Mouse (Mus musculus) gastrocnemius, adult 18-20 months (tissue): ENCODE data around the gene Megf9. TPM values are rescaled to one million over a fixed set of nuclear protein-coding genes. Genes with fewer than 3 reads are reported as not detected.

Experiments
- DNase-seq: peaks from one replicate; pipeline ENCODE4 v3.0.0; 2021; ENCODE audit warnings: low spot score
- long read RNA-seq, 2 experiments: library from polyadenylated mRNA; stranded (forward); transcript quantifications; one replicate each; pipeline ENCODE4 v2.0.0; 2021
- total RNA-seq, 2 experiments: library from RNA; stranded (reverse); gene quantifications; 2 replicates each; pipeline ENCODE4 v1.2.3; 2021

The Megf9 gene
- total RNA-seq: 1 to 10 TPM; 2.3 to 3.6 TPM
- long read RNA-seq, experiment 1: 0 reads
- long read RNA-seq, experiment 2, full-length matches to known transcripts: 1 of 2 reads
- long read RNA-seq, experiment 2, partial matches to known transcripts: 0 of 2 reads
- long read RNA-seq, experiment 2, other reads (novel, unspliced or antisense): 1 of 2 reads

DNA sequence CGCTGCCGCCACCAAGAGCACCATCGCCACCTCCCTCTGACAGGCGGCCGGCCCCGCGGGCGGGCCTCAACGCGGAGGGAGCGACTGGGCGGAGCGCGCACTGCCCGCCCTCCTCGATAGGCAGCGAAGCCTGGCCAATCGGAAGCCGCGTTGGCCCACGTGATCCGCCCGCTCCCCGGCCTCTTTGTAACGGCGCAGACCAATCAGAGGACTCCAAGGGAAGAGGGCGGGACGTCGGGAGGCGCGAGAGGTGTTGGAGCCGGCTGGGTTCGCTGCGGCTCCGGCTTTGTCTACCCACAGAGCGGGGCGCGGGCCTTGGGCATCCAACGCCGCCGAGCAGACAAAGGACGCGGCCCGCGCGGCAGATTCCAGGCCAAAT, at the start of gene Megf9:
TSS of gene Megf9 (minus strand) at position 105 of the 379 bp plus-strand sequence.
- DNase-seq: peak; percentile 98

DNA sequence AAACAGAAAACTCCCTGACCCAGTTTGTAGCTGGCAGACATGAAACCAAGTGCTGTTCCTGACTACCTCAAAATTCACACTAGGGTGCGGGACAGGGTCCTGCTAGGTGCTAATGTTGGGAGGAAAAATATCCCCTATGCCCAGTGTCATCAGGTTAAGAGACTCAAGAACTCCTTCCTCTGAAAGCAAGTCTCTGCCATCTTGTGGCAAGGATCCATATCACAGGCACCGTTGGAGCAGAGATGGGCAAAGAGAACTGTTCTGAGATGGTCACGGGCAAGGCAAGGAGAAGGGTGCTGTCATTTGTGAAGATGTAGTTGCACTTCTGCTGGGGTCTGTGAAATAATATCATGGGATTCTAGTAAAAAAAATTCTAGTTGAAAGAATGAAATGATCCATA, 44.9 kb upstream of the Megf9 start:
- DNase-seq: peak; percentile 3

DNA sequence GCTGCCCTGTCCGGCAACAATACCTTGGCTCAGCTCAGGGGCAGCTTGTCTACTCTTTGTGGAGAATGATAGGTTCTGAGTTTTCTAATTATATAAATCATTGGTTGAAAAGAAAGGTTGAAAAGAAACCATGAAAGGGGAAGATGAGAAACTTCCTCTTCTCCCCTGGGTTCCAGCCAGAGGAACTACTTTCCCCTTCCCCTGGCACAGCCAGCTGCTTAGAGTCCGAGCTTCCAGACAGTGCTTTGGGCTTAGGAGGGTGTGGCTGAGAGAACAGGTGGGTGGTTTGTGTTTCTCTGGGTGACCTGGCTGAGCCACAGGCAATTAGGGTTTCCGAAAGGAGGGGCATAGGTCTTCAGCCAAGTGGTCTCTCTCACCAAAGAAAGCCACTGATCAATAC, 43.5 kb upstream of the Megf9 start:
- no peak for DNase-seq

DNA sequence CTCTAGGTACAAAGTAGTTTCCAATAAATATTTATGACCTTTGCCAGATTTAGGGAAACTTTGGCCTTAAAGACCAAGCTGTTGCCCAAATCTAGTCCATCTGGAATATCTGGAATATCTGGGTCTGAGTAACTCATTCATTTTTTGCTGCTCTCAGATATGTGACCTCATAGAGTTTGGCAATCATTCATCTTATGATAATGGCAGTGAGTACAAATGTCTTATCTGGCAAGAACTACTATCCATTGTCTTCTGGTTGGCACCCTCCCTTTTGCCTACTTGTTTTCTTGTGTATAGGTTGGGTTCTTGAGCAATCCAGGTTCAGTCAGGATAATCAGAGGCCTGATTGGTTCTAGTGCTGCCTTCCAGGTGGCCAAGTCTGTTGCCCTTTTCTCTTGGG, 41.3 kb upstream of the Megf9 start:
- no peak for DNase-seq

DNA sequence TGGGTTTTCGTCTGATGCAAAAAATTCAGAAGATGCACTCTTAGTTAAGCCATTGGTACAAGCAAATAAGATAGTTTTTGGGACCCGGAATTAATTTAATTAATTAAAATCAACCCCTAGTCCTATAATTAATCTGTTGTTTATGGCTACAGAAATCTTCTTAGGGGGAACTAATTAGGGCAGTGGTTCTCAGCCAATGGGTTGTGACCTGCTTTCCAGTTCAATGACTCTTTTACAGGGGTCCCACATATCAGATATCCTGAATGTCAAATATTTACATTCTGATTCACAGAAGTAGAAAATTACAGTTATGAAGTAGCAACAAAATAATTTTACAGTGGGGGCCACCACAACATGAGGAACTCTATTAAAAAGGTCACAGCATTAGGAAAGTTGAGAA, 39.1 kb upstream of the Megf9 start:
- no peak for DNase-seq

- no peak for DNase-seq
Observed at GRCm38 (mm10) chr4:70553888-70554287, 19.1 kb upstream of the Megf9 start.

DNA sequence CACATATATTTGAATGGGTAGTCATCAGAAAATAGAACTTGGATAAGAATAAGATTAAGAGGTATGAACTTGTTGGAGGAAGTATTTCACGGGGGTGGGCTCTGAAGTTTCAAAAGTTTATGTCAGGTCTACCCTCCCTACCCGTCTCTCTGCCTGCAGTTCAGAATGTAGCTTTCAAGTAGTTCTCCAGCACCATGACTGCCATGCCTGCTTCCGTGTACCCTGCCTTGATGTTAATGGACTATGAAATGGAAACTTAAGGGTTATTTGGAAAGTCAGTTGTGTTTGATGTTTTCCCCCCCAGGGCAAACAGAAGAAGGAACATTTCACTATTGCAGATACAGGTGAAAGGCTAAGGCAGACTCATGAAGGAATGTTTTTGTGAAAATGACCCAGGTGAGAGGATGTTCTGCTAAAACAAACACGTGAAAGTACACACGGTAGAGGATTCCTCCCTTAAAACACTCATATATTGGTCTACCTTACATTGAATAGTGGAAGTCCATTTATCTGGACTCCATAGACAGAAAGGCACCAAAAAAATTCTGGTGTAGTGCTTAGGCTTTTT, 18.5 kb upstream of the Megf9 start:
- DNase-seq: no peak

- no peak for DNase-seq
Observed at GRCm38 (mm10) chr4:70552120-70552519, 17.3 kb upstream of the Megf9 start.

DNA sequence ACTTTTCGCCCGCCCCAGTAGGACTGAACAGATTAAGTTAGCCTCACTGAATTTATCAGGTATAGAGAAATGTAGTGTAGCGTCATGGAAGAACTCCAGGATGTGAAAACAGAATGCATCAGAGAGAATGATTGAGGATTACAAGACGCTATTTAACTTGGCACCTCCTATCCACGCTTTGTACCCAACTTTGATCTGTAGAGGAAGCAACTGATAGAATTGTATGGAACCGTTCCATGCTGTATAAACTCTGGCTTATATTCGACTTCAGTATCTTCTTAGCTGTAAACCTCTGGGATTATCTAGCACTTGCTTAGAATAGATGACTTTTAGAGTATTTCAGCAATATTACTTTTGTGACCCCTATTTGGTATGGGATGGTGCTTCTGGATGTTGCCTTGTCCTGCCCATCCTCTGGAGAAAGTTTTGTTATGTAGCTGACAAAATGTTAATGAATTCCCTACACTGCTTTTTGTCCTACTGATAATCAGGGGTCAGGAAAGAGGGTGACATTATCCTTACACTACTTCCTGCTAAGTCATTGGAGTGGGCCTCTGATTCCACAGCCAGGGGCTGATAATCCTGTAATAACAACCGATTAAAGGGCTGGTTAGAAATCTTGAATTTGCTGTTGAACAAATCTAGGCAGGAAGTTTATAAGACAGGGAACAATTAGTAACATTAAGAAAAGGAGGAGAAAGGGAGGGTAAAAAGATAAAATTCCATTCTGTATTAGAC, 12.8 kb upstream of the Megf9 start:
- DNase-seq: no peak

- DNase-seq: no peak
Observed at GRCm38 (mm10) chr4:70545869-70546542, 11.2 kb upstream of the Megf9 start.

GRCm38 (mm10) chr4:70544390-70544789, 9.6 kb upstream of the Megf9 start:
- no peak for DNase-seq

DNA sequence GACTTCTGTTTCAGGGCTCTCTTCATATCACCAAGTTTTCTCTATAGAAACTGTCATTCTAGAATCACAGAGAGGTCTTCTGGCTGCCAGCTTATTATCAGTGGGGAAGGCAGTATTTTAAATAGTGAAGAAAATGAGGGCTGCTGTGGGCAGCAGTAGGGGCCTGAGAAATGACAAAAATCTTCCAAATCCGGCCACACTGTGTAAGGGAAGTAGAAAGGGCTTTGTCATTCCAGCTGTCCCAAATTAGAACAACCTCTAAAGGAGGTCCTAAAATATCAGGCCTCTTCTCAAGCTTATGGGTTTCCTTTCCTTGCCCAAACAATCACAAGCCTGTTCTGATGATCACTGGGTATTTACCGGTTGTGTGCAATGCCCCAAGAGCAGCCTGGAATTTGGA, 7.6 kb upstream of the Megf9 start:
- no peak for DNase-seq

DNA sequence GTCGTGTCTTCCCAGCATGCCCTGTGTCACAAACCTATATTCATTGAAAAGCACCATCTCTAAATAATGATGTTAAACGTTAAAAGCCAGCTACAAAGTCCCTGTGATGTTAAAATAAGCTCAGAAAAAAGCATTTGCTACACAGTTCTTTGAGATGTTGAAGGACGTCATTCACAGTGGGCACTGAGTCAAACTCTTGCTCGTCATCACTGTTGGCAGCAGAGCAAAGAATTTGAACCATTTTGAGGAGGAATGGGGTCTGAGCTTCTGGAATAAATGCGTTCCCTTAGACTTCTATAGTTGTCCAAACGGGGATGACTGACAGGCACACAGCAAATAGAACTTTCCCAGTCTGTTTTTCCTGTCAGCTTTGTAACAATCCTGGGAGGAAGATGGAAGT, 5.9 kb upstream of the Megf9 start:
- no peak for DNase-seq

GRCm38 (mm10) chr4:70536661-70537580, 2.1 kb upstream of the Megf9 start:
- no peak for DNase-seq

- peak; percentile 62 for DNase-seq
Observed at GRCm38 (mm10) chr4:70535711-70536311, 1.0 kb upstream of the Megf9 start.

GRCm38 (mm10) chr4:70535289-70535688, 494 bp upstream of the Megf9 start:
- no peak for DNase-seq

DNA sequence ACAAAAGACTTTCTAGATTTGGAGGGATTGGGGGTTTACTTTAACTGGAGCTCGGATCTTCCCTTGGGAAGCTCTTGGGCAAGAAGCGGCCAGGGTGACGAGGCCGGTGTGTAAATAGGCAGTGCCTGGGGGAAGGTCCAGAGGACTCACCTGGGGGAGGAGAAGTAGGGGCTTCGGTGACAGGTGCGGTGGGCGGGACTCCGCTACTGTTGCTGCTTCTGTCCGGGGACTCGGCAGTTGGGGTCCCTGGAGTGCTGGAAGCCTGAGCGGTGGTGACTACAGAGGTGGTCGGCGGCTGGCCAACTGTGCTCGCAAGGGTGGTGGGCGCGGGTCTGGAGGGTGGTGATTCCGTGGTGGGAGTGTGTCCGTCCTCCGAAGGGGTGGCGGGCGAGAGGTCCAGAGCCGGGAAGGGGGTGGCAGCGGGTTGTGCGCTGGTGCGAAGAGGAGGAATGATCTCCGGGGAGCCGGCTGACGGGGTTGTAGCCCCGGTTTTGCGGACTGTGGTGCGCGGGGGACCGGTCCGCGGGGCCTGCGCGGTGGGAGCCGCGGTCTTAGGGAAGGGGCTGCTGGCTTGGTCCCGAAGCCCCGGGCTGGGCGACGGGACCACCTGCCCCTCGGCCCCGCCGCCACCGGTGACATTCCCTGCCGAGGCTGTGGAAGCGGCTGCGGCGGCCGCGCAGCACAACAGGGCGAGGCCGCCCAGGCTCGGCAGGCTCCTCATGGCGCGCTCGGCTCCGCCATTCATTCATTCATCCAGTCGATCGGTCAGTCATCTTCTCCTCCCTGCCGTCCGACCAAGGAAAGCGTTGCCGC, 511 bp downstream of the Megf9 start:
- DNase-seq: peak; percentile 21

DNA sequence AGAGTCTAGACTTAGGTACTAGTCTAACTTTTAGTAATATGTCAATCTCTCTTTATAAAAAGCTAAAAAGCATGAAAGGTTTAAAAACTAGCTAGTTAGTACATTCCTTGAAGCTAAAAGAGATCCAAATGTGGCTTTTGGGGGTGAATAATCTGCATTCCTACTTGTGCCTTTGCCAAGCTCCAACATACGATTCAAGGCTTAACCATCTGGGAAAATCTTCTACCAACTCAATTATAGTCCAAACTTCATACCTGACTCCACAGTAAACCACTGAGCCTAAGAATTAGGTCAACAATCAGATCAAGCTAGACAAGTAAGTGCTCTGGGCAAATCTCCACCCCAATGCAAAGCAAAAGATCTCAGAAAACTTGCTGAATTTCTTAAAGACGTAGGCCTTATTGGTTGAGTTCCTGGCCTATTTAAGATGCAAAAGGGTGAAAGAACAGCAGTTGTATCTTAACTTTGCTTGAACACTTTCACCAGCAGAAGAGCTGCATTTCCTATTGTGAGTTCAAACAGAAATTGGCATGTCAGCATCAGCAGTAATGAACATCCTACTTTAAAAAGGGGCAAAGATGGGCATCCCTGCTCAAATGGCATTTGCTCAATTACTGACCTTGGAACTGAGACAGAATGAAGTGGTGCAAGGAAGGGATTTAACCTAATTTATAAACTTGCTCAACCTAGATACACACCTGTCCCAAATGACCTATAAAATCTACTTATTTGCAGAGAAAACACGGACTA, 1.6 kb downstream of the Megf9 start:
- DNase-seq: no peak

GRCm38 (mm10) chr4:70531021-70531420, 3.8 kb downstream of the Megf9 start:
- DNase-seq: no peak
